Mouse (Mus musculus) myocyte (in vitro differentiated cells): ENCODE data around the gene Adgrl2.

Experiments
- MAX ChIP-seq: IDR thresholded peaks from one replicate; pipeline ENCODE4 v1.6.1; 2011; ENCODE audit warnings: low read depth, mild to moderate bottlenecking, control low read depth
- MYOD1 ChIP-seq, 3 experiments: IDR thresholded peaks; one replicate each; pipeline ENCODE4 v1.6.1; 2011; ENCODE audit warnings: control low read depth in 2 of 3, low read depth in 2 of 3, mild to moderate bottlenecking in 2 of 3, moderate library complexity in 1 of 3; ENCODE audit not compliant: insufficient read length in 2 of 3, control insufficient read depth in 1 of 3
- TCF12 ChIP-seq: IDR thresholded peaks from one replicate; pipeline ENCODE4 v1.6.1; 2011; ENCODE audit warnings: mild to moderate bottlenecking, control low read depth; ENCODE audit not compliant: poor library complexity, insufficient read depth, severe bottlenecking

GRCm38 (mm10) chr3:148842533-148842932 lies 147.8 kb downstream of the Adgrl2 start:
- no peak for TF ChIP-seq TCF12
- no peak for TF ChIP-seq MAX
- no peak for TF ChIP-seq MYOD1 (IDR thresholded peaks at IDR 0.05; ENCODE audit: control insufficient read depth in 1 of 3, insufficient read length in 2 of 3, low read depth in 2 of 3)
